Mouse (Mus musculus) midbrain, embryonic 13.5 days (tissue): Measurements from ENCODE around the gene Aldh4a1. TPM values are rescaled to one million over a fixed set of nuclear protein-coding genes. Genes with fewer than 3 reads are reported as not detected.

Experiments
- ATAC-seq: fragments of 200-750 bp; cut with Nextera tagmentation; 2 replicates; pipeline ENCODE4 v1.8.0; 2017; ENCODE audit warnings: mild to moderate bottlenecking, moderate TSS enrichment, moderate library complexity
- H3K27ac ChIP-seq: fragments of 300-500 bp; sonication (generic); 2 replicates; pipeline ENCODE4 v1.5.1; 2015; ENCODE audit warnings: inconsistent platforms, mild to moderate bottlenecking, moderate library complexity
- H3K27me3 ChIP-seq: fragments of 300-500 bp; sonication (generic); 2 replicates; pipeline ENCODE4 v1.6.1; 2015; ENCODE audit warnings: mild to moderate bottlenecking, inconsistent platforms
- H3K36me3 ChIP-seq: fragments of 300-500 bp; sonication (generic); 2 replicates; pipeline ENCODE4 v1.6.1; 2015; ENCODE audit warnings: mild to moderate bottlenecking, inconsistent platforms
- H3K4me1 ChIP-seq: fragments of 300-500 bp; sonication (generic); replicated peaks from 2 replicates; pipeline ENCODE4 v1.6.1; 2015; ENCODE audit warnings: inconsistent platforms
- H3K4me2 ChIP-seq: fragments of 300-500 bp; sonication (generic); replicated peaks from 2 replicates; pipeline ENCODE4 v1.6.1; 2015; ENCODE audit warnings: moderate library complexity, mild to moderate bottlenecking, inconsistent platforms
- H3K4me3 ChIP-seq: fragments of 300-500 bp; sonication (generic); replicated peaks from 2 replicates; pipeline ENCODE4 v1.5.1; 2015; ENCODE audit warnings: mild to moderate bottlenecking, inconsistent platforms
- H3K9ac ChIP-seq: fragments of 300-500 bp; sonication (generic); replicated peaks from 2 replicates; pipeline ENCODE4 v1.6.1; 2015; ENCODE audit warnings: mild to moderate bottlenecking, inconsistent platforms
- H3K9me3 ChIP-seq: fragments of 300-500 bp; sonication (generic); 2 replicates; pipeline ENCODE4 v1.6.1; 2016; ENCODE audit warnings: mild to moderate bottlenecking, inconsistent platforms
- WGBS: fragments of 180-500 bp; shearing (Covaris S2); methylation state at CpG from one replicate; pipeline ENCODE4 v1.1.7; 2015; 5-methylcytosine and 5-hydroxymethylcytosine counted together
- polyA plus RNA-seq: library from polyadenylated mRNA; unstranded; fragments of >200 nt; fragmentation: Nextera tagmentation; extraction: Ambion mirVana; gene quantifications from 2 replicates; pipeline ENCODE4 v1.2.1, GENCODE M21; 2015

Gene Aldh4a1
- polyA plus RNA-seq, 1 experiment from 2014 or later, result 20.0 TPM

GRCm38 (mm10) chr4:139627361-139627760 lies 4.7 kb downstream of the Aldh4a1 start:
- no peak overlapping the region for H3K27ac ChIP-seq
- peaks cover 2% of the 10 kb centered on the region for H3K36me3 ChIP-seq
- no peaks in the 10 kb centered on the region for H3K27me3 ChIP-seq
- H3K4me3 ChIP-seq, result no peak overlapping the region
- H3K9ac ChIP-seq, result no peak overlapping the region
- H3K9me3 ChIP-seq, result no peaks in the 10 kb centered on the region
- 97% methylated on average over 11 of the region's 11 CpGs for WGBS
- H3K4me2 ChIP-seq, result no peak overlapping the region
- peaks cover 20% of the 10 kb centered on the region for H3K4me1 ChIP-seq
- ATAC-seq, result no peak

DNA sequence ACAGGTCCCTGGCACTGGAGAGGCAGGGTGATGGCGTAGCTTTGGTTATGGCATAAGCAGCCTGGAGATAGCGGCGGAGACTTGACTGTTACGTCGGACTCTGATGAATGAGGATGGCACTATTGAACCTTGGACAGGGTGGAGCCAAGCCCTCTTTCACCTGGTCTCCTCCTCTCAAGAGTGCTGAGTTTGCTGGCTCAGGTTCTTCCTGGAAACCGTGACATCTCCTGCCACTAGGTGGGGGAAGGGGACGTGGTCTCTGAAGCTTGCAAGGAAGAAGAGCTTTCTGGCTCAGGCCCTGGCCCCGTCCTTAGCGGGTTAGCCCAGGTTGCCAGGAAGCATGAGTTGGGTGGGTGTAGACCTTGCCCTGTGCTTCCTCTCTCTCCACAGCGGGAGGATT lies 7.5 kb downstream of the Aldh4a1 start:
- H3K9ac ChIP-seq, result no peak overlapping the region
- H3K27ac ChIP-seq, result no peak overlapping the region
- ATAC-seq, result no peak
- H3K9me3 ChIP-seq, result no peaks in the 10 kb centered on the region
- WGBS, result 72% methylated on average over 10 of the region's 10 CpGs
- H3K4me2 ChIP-seq, result no peak overlapping the region
- peaks cover 2% of the 10 kb centered on the region for H3K36me3 ChIP-seq
- H3K27me3 ChIP-seq, result no peaks in the 10 kb centered on the region
- no peak overlapping the region for H3K4me3 ChIP-seq
- peaks cover 3% of the 10 kb centered on the region; the same call in 1 of the 2 replicates for H3K4me1 ChIP-seq

- ATAC-seq, result no peak
- Histone ChIP-seq H3K4me3 (no peak overlapping the region), H3K4me1 (peaks cover 3% of the 10 kb centered on the region), H3K4me2 (no peak overlapping the region), H3K27ac (no peak overlapping the region), H3K36me3 (peaks cover 2% of the 10 kb centered on the region), H3K9ac (no peak overlapping the region), H3K9me3 (no peaks in the 10 kb centered on the region), H3K27me3 (no peaks in the 10 kb centered on the region)
- WGBS, result 70% methylated on average over 5 of the region's 5 CpGs
Measured at GRCm38 (mm10) chr4:139631141-139631540, 8.5 kb downstream of the Aldh4a1 start.

- Histone ChIP-seq H3K4me3 (no peak overlapping the region), H3K27me3 (no peaks in the 10 kb centered on the region), H3K9ac (no peak overlapping the region), H3K4me2 (no peak overlapping the region), H3K36me3 (peaks cover 2% of the 10 kb centered on the region), H3K4me1 (peaks cover 3% of the 10 kb centered on the region), H3K9me3 (no peaks in the 10 kb centered on the region), H3K27ac (no peak overlapping the region)
- no peak for ATAC-seq
- 88% methylated on average over 7 of the region's 7 CpGs for WGBS
Measured at GRCm38 (mm10) chr4:139631569-139632253, 9.0 kb downstream of the Aldh4a1 start.

DNA sequence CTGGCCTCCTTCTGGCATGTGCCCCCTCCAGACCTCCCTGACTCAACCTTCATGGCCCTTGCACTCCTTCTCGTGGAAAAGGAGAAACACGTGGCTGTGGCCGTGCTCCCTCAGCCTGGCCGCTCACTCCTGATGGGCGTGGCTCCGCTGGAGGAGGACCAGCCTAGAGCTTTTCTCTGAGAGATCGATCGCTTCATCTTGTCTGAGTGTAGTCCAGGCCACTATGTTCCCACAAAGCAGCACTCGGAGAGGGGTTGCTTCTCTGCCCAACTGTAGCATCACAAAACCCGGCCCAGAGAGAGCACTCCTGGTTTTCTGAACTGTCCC lies 9.6 kb downstream of the Aldh4a1 start:
- Histone ChIP-seq H3K27me3 (no peaks in the 10 kb centered on the region), H3K4me3 (no peak overlapping the region), H3K9ac (no peak overlapping the region), H3K9me3 (no peaks in the 10 kb centered on the region), H3K4me2 (no peak overlapping the region), H3K36me3 (peaks cover 5% of the 10 kb centered on the region), H3K27ac (no peak overlapping the region), H3K4me1 (peaks cover 3% of the 10 kb centered on the region)
- no peak for ATAC-seq
- 86% methylated on average over 10 of the region's 10 CpGs for WGBS

DNA sequence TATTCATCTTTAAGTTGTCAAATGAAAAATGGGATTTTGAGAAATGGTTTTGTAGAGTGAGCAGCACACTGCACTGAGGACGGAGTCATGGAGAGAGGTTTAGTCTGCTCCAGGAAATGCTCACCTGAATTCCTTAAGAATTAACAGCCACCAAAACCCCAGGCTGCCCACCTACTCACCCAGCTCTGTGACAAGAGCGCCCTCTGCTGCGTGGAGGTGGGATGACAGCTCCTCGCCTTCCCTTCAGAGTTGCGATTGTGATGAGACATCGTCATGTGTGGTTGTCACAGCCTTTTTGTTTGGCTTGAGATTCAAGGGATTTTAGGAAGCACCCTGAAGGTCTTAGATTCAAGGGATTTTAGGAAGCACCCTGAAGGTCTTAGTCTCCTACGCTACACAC lies 13.7 kb downstream of the Aldh4a1 start:
- 31% methylated on average over 7 of the region's 7 CpGs for WGBS
- H3K27me3 ChIP-seq, result peaks cover 6% of the 10 kb centered on the region
- H3K4me2 ChIP-seq, result no peak overlapping the region
- no peak for ATAC-seq
- H3K4me1 ChIP-seq, result peaks cover 23% of the 10 kb centered on the region
- H3K27ac ChIP-seq, result peak overlapping the region; percentile 19; the same call in 1 of the 2 replicates
- H3K4me3 ChIP-seq, result no peak overlapping the region
- no peaks in the 10 kb centered on the region for H3K9me3 ChIP-seq
- no peak overlapping the region for H3K9ac ChIP-seq
- peaks cover 11% of the 10 kb centered on the region; the same call in 1 of the 2 replicates for H3K36me3 ChIP-seq

DNA sequence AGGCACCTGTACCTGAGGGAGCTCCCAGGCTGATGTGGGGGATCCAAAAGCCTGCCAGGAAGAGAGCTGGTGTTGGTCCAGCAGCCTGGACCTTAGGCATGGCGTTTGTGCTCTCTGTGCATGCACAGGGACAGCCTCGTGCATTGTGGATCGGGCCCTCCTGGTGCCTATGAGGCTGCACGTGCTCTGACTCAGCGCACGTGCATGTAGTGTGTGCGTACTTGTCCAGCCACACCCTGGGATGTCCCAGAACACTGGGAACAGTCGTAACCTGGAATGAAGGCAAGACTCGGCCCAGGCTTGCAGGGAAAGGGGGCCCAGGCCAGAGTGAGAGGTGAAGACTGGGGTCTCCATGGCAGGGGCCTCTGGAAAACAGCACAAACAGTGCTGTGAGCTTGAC lies 15.2 kb downstream of the Aldh4a1 start:
- Histone ChIP-seq H3K4me1 (peaks cover 34% of the 10 kb centered on the region), H3K9me3 (no peaks in the 10 kb centered on the region), H3K4me3 (no peak overlapping the region), H3K4me2 (no peak overlapping the region), H3K36me3 (peaks cover 11% of the 10 kb centered on the region; the same call in 1 of the 2 replicates), H3K27ac (no peak overlapping the region), H3K9ac (0 out of 2 replicates have a peak overlapping the region, but pooled peaks have one; percentile 1), H3K27me3 (peaks cover 17% of the 10 kb centered on the region)
- 86% methylated on average over 9 of the region's 9 CpGs for WGBS
- ATAC-seq, result no peak

- peaks cover 11% of the 10 kb centered on the region; the same call in 1 of the 2 replicates for H3K36me3 ChIP-seq
- peaks cover 22% of the 10 kb centered on the region for H3K27me3 ChIP-seq
- no peak for ATAC-seq
- H3K4me2 ChIP-seq, result no peak overlapping the region
- H3K4me3 ChIP-seq, result no peak overlapping the region
- peaks cover 36% of the 10 kb centered on the region for H3K4me1 ChIP-seq
- WGBS, result 94% methylated on average over 16 of the region's 16 CpGs
- 0 out of 2 replicates have a peak overlapping the region, but pooled peaks have one; percentile 1 for H3K9ac ChIP-seq
- H3K9me3 ChIP-seq, result no peaks in the 10 kb centered on the region
- no peak overlapping the region for H3K27ac ChIP-seq
Measured at GRCm38 (mm10) chr4:139638356-139638755, 15.7 kb downstream of the Aldh4a1 start.

DNA sequence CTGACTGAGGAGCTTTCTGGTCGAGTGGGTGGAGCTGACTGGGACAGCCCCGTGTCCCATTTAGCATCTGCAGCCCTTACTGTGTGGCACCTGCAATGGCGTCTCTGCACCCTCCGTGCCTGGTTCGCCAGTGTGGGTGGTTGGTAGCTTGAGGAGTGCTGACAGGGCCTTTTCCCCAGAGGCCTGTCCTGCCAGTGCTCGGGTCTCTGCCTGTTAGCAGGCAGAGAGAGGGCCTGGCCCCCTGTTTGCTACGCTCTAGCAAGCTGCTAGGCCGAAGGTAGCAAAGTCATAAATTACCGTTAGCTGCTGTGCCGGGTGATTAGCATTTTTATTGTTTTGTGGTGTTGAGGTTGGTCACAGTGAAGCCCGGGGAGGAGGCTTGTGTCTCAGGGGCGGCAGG lies 17.1 kb downstream of the Aldh4a1 start:
- Histone ChIP-seq H3K4me1 (peaks cover 40% of the 10 kb centered on the region), H3K9me3 (no peaks in the 10 kb centered on the region), H3K36me3 (peaks cover 11% of the 10 kb centered on the region; the same call in 1 of the 2 replicates), H3K27ac (peak overlapping the region; percentile 47), H3K9ac (peak overlapping the region; percentile 39), H3K27me3 (peaks cover 26% of the 10 kb centered on the region), H3K4me2 (no peak overlapping the region), H3K4me3 (no peak overlapping the region)
- 24% methylated on average over 12 of the region's 12 CpGs for WGBS
- no peak for ATAC-seq

- peaks cover 40% of the 10 kb centered on the region for H3K4me1 ChIP-seq
- H3K4me2 ChIP-seq, result no peak overlapping the region
- peaks cover 26% of the 10 kb centered on the region for H3K27me3 ChIP-seq
- peak overlapping the region; percentile 47; the same call in 1 of the 2 replicates for H3K27ac ChIP-seq
- H3K9me3 ChIP-seq, result no peaks in the 10 kb centered on the region
- H3K9ac ChIP-seq, result no peak overlapping the region
- WGBS, result 75% methylated on average over 12 of the region's 12 CpGs
- no peak for ATAC-seq
- H3K36me3 ChIP-seq, result peaks cover 17% of the 10 kb centered on the region; the same call in 1 of the 2 replicates
- no peak overlapping the region for H3K4me3 ChIP-seq
Measured at GRCm38 (mm10) chr4:139640333-139640732, 17.7 kb downstream of the Aldh4a1 start.

GRCm38 (mm10) chr4:139640775-139641174 lies 18.1 kb downstream of the Aldh4a1 start:
- 51% methylated on average over 6 of the region's 6 CpGs for WGBS
- H3K4me3 ChIP-seq, result no peak overlapping the region
- H3K27ac ChIP-seq, result no peak overlapping the region
- no peaks in the 10 kb centered on the region for H3K9me3 ChIP-seq
- peaks cover 26% of the 10 kb centered on the region for H3K27me3 ChIP-seq
- no peak overlapping the region for H3K4me2 ChIP-seq
- no peak overlapping the region for H3K9ac ChIP-seq
- peaks cover 21% of the 10 kb centered on the region; the same call in 1 of the 2 replicates for H3K36me3 ChIP-seq
- H3K4me1 ChIP-seq, result peaks cover 40% of the 10 kb centered on the region
- no peak for ATAC-seq

- peaks cover 26% of the 10 kb centered on the region for H3K27me3 ChIP-seq
- 2% methylated on average over 30 of the region's 30 CpGs for WGBS
- no peak overlapping the region for H3K27ac ChIP-seq
- peaks cover 20% of the 10 kb centered on the region; the same call in 1 of the 2 replicates for H3K36me3 ChIP-seq
- H3K9ac ChIP-seq, result peak overlapping the region; percentile 47
- H3K4me1 ChIP-seq, result peaks cover 40% of the 10 kb centered on the region
- H3K4me2 ChIP-seq, result peak overlapping the region; percentile 54
- no peaks in the 10 kb centered on the region for H3K9me3 ChIP-seq
- H3K4me3 ChIP-seq, result peak overlapping the region; percentile 17; the same call in 1 of the 2 replicates
- ATAC-seq, result peak; percentile 54
Measured at GRCm38 (mm10) chr4:139641829-139642425, 19.3 kb downstream of the Aldh4a1 start.
